Mouse (Mus musculus) ES-E14 (cell line): Measurements from ENCODE around the gene Fcgr4. TPM values are rescaled to one million over a fixed set of nuclear protein-coding genes. Genes with fewer than 3 reads are reported as not detected.

Experiments used
- DNase-seq: peaks from one replicate; pipeline ENCODE4 v3.0.0-alpha.2; 2013; ENCODE audit warnings: low read depth, low spot score
- H3K27ac ChIP-seq: 2 replicates; pipeline ENCODE4 v1.5.1; 2012; ENCODE audit warnings: low read depth, mild to moderate bottlenecking, low read length, moderate library complexity, mixed read lengths; ENCODE audit not compliant: poor library complexity, insufficient read depth, severe bottlenecking
- H3K36me3 ChIP-seq: 2 replicates; pipeline ENCODE4 v1.6.1; 2012; ENCODE audit warnings: mild to moderate bottlenecking, low read length, moderate library complexity, mixed read lengths; ENCODE audit not compliant: control insufficient read depth, poor library complexity, insufficient read depth, severe bottlenecking
- H3K4me1 ChIP-seq, 2 experiments: fragments of 150-350 bp in 1 of 2; sonication (generic) in 1 of 2; 2 replicates each; pipeline ENCODE4 v1.6.1; 2012; ENCODE audit warnings: low read length in 2 of 2, mild to moderate bottlenecking in 1 of 2, mixed read lengths in 1 of 2; ENCODE audit not compliant: control insufficient read depth in 2 of 2, insufficient read depth in 2 of 2, poor library complexity in 1 of 2
- H3K4me3 ChIP-seq, 2 experiments: fragments of 150-350 bp in 1 of 2; sonication (generic) in 1 of 2; 2 replicates each; pipeline ENCODE4 v1.5.1; 2012; ENCODE audit warnings: low read length in 2 of 2, low read depth in 1 of 2, mild to moderate bottlenecking in 1 of 2, mixed read lengths in 1 of 2; ENCODE audit not compliant: insufficient read depth in 1 of 2, poor library complexity in 1 of 2, severe bottlenecking in 1 of 2
- H3K9ac ChIP-seq: 2 replicates; pipeline ENCODE4 v1.6.1; 2012; ENCODE audit warnings: low read depth, mild to moderate bottlenecking, low read length, mixed read lengths; ENCODE audit not compliant: poor library complexity, insufficient read depth, severe bottlenecking
- H3K9me3 ChIP-seq: fragments of 150-350 bp; sonication (generic); 2 replicates; pipeline ENCODE4 v1.6.1; 2012; ENCODE audit warnings: low read depth, mild to moderate bottlenecking, low read length; ENCODE audit not compliant: control insufficient read depth, insufficient read depth
- CHD2 ChIP-seq: IDR thresholded peaks from 2 replicates; pipeline ENCODE4 v1.6.1; 2014; ENCODE audit warnings: mild to moderate bottlenecking, low read depth, low read length, inconsistent platforms
- HCFC1 ChIP-seq: IDR thresholded peaks from 2 replicates; pipeline ENCODE4 v1.6.1; 2012; ENCODE audit warnings: low read length, inconsistent platforms, borderline replicate concordance; ENCODE audit not compliant: insufficient read depth
- MAFK ChIP-seq: IDR thresholded peaks from 2 replicates; pipeline ENCODE4 v1.6.1; 2014; ENCODE audit warnings: mild to moderate bottlenecking, low read depth, low read length, inconsistent platforms; ENCODE audit not compliant: insufficient read depth
- ZC3H11A ChIP-seq: IDR thresholded peaks from 2 replicates; pipeline ENCODE4 v1.6.1; 2012; ENCODE audit warnings: low read depth, mild to moderate bottlenecking, inconsistent platforms, low read length, borderline replicate concordance
- ZNF384 ChIP-seq: IDR thresholded peaks from 2 replicates; pipeline ENCODE4 v1.6.1; 2012; ENCODE audit warnings: low read depth, low read length, inconsistent platforms
- in situ Hi-C, 2 experiments: fragments of 600-800 bp; cut with MboI; formaldehyde crosslinking; loops; one replicate each; pipeline ENCODE4 v1.15.1; 2025; ENCODE audit warnings: low sequenced_read_pairs in 2 of 2, inconsistent platforms in 1 of 2; ENCODE audit not compliant: unreplicated experiment in 2 of 2
- total RNA-seq: library from RNA; depleted of rRNA; stranded (reverse); fragments of 300-350 nt; gene quantifications from 2 replicates; pipeline ENCODE4 v1.2.3, GENCODE M21; 2012

The Fcgr4 gene
- total RNA-seq, 1 experiment: 0.49 TPM

- DNase-seq: no peak
- no peaks in the 10 kb centered on the region for H3K36me3 ChIP-seq
- no peak for TF ChIP-seq ZNF384
- no peak for TF ChIP-seq CHD2
- H3K9me3 ChIP-seq: no peaks in the 10 kb centered on the region
- no peak overlapping the region for H3K27ac ChIP-seq
- in situ Hi-C loops: loop anchor here (5.0 to 25.0 kb wide), 2 partner anchors 99 to 109 kb away; partner anchors contain the start of genes Dusp12 (in 1 of the 2) and Gm26620 (in 1 of the 2)
- no peaks in the 10 kb centered on the region for H3K4me1 ChIP-seq
- no peak overlapping the region for H3K9ac ChIP-seq
- H3K4me3 ChIP-seq: no peak overlapping the region
These were observed 22.7 kb upstream of the Fcgr4 start for GRCm38 (mm10) chr1:170996034-170996433.

- in situ Hi-C loops: loop anchor here (5.0 to 25.0 kb wide), 2 partner anchors 99 to 109 kb away; partner anchors contain the start of genes Dusp12 (in 1 of the 2) and Gm26620 (in 1 of the 2)
- no peak overlapping the region for H3K4me3 ChIP-seq
- no peak overlapping the region for H3K27ac ChIP-seq
- no peaks in the 10 kb centered on the region for H3K9me3 ChIP-seq
- DNase-seq: no peak
- no peaks in the 10 kb centered on the region for H3K36me3 ChIP-seq
- no peaks in the 10 kb centered on the region for H3K4me1 ChIP-seq
- TF ChIP-seq CHD2 (no peak), ZC3H11A (peak; percentile 65; the same call in 1 of the 2 replicates), HCFC1 (no peak), ZNF384 (no peak)
- H3K9ac ChIP-seq: no peak overlapping the region
These were observed 22.0 kb upstream of the Fcgr4 start for GRCm38 (mm10) chr1:170996753-170997152.

GRCm38 (mm10) chr1:170997756-170998655, 20.7 kb upstream of the Fcgr4 start:
- Histone ChIP-seq H3K4me1 (no peaks in the 10 kb centered on the region), H3K4me3 (peak overlapping the region; percentile 17 to 57; a peak in 3 of 4 replicates), H3K27ac (no peak overlapping the region), H3K36me3 (no peaks in the 10 kb centered on the region), H3K9me3 (no peaks in the 10 kb centered on the region), H3K9ac (no peak overlapping the region)
- in situ Hi-C loops: loop anchor here (5.0 to 25.0 kb wide), 2 partner anchors 101 to 111 kb away; partner anchors contain the start of genes Dusp12 (in 1 of the 2) and Gm26620 (in 1 of the 2)
- no peak for DNase-seq
- TF ChIP-seq CHD2 (no peak), ZC3H11A (no peak), ZNF384 (no peak), HCFC1 (no peak), MAFK (no peak)

- TF ChIP-seq MAFK: no peak
- TF ChIP-seq ZC3H11A: no peak
- TF ChIP-seq ZNF384: no peak
- no peak for TF ChIP-seq HCFC1
- TF ChIP-seq CHD2: no peak
- in situ Hi-C loops: loop anchor here (5.0 to 25.0 kb wide), 2 partner anchors 103 to 113 kb away; partner anchors contain the start of genes Dusp12 (in 1 of the 2) and Gm26620 (in 1 of the 2)
These were observed 18.9 kb upstream of the Fcgr4 start for GRCm38 (mm10) chr1:170999811-171000210.

More at GRCm38 (mm10) chr1:170999811-171000210, 18.9 kb upstream of the Fcgr4 start:
- Histone ChIP-seq H3K4me1 (no peaks in the 10 kb centered on the region), H3K9me3 (no peaks in the 10 kb centered on the region), H3K9ac (no peak overlapping the region), H3K27ac (no peak overlapping the region), H3K36me3 (no peaks in the 10 kb centered on the region), H3K4me3 (no peak overlapping the region)
- DNase-seq: no peak
